Mouse (Mus musculus) ES-Bruce4 (cell line): ENCODE measurements around the gene Angptl4.
"Not testable (repeated sequence)": the region's sequence is repeated elsewhere in the genome, so short reads cannot be mapped to it uniquely, and the experiment has no call there.

Source experiments
- CTCF ChIP-seq: IDR thresholded peaks from one replicate; pipeline ENCODE4 v1.8.1; 2011; ENCODE audit warnings: low read depth, low read length
- EP300 ChIP-seq: IDR thresholded peaks from 2 replicates; pipeline ENCODE4 v1.6.1; 2011; ENCODE audit warnings: low read depth, low read length; ENCODE audit not compliant: insufficient read depth

- TF ChIP-seq EP300, CTCF: not testable (repeated sequence)
These were observed 41.5 kb upstream of the Angptl4 start for GRCm38 (mm10) chr17:33823171-33823570.
